Mouse (Mus musculus) neural tube, embryonic 15.5 days (tissue): ENCODE results near the gene Hdhd3. TPM values are rescaled to one million over a fixed set of nuclear protein-coding genes. Genes with fewer than 3 reads are reported as not detected.
A peak's percentile ranks its signal among the peaks of the same experiment; 100 is the strongest.

ENCODE experiments used
- ATAC-seq: fragments of 200-750 bp; cut with Nextera tagmentation; 2 replicates; pipeline ENCODE4 v1.8.0; 2017; ENCODE audit warnings: mild to moderate bottlenecking, moderate TSS enrichment, moderate library complexity; ENCODE audit not compliant: low FRiP score
- H3K27ac ChIP-seq: fragments of 300-500 bp; sonication (generic); replicated peaks from 2 replicates; pipeline ENCODE4 v1.5.1; 2015; ENCODE audit warnings: mild to moderate bottlenecking, inconsistent platforms
- H3K27me3 ChIP-seq: fragments of 300-500 bp; sonication (generic); replicated peaks from 2 replicates; pipeline ENCODE4 v1.6.1; 2015; ENCODE audit warnings: inconsistent platforms
- H3K36me3 ChIP-seq: fragments of 300-500 bp; sonication (generic); 2 replicates; pipeline ENCODE4 v1.6.1; 2015; ENCODE audit warnings: inconsistent platforms
- H3K4me1 ChIP-seq: fragments of 300-500 bp; sonication (generic); 2 replicates; pipeline ENCODE4 v1.6.1; 2015; ENCODE audit warnings: inconsistent platforms
- H3K4me2 ChIP-seq: fragments of 300-500 bp; sonication (generic); 2 replicates; pipeline ENCODE4 v1.6.1; 2015; ENCODE audit warnings: inconsistent platforms, mild to moderate bottlenecking, moderate library complexity
- H3K4me3 ChIP-seq: fragments of 300-500 bp; sonication (generic); replicated peaks from 2 replicates; pipeline ENCODE4 v1.5.1; 2015; ENCODE audit warnings: mild to moderate bottlenecking, inconsistent platforms
- H3K9ac ChIP-seq: fragments of 300-500 bp; sonication (generic); replicated peaks from 2 replicates; pipeline ENCODE4 v1.6.1; 2015; ENCODE audit warnings: mild to moderate bottlenecking, inconsistent platforms
- H3K9me3 ChIP-seq: fragments of 300-500 bp; sonication (generic); replicated peaks from 2 replicates; pipeline ENCODE4 v1.6.1; 2016; ENCODE audit warnings: inconsistent platforms
- WGBS: fragments of 180-500 bp; shearing (Covaris S2); methylation state at CpG from one replicate; pipeline ENCODE4 v1.1.7; 2015; ENCODE audit warnings: mixed read lengths; 5-methylcytosine and 5-hydroxymethylcytosine counted together
- polyA plus RNA-seq: library from polyadenylated mRNA; unstranded; fragments of >200 nt; fragmentation: Nextera tagmentation; extraction: Ambion mirVana; gene quantifications from 2 replicates; pipeline ENCODE4 v1.2.1, GENCODE M21; 2015

Hdhd3 gene
- polyA plus RNA-seq, 1 experiment from 2014 or later: 12.6 TPM

GRCm38 (mm10) chr4:62519122-62519848, 16.0 kb upstream of the Hdhd3 start:
- H3K9me3 ChIP-seq: no peaks in the 10 kb centered on the region
- no peaks in the 10 kb centered on the region for H3K36me3 ChIP-seq
- ATAC-seq: peak; percentile 79
- peak overlapping the region; percentile 85 for H3K27ac ChIP-seq
- H3K9ac ChIP-seq: peak overlapping the region; percentile 82
- WGBS: 2% methylated on average over 26 of the region's 26 CpGs
- H3K4me1 ChIP-seq: peaks cover 38% of the 10 kb centered on the region
- H3K27me3 ChIP-seq: no peaks in the 10 kb centered on the region
- H3K4me2 ChIP-seq: peak overlapping the region; percentile 68
- H3K4me3 ChIP-seq: peak overlapping the region; percentile 83

GRCm38 (mm10) chr4:62518416-62519121, 15.3 kb upstream of the Hdhd3 start:
- Histone ChIP-seq H3K27me3 (no peaks in the 10 kb centered on the region), H3K27ac (peak overlapping the region; percentile 85; the same call in 1 of the 2 replicates), H3K4me3 (peak overlapping the region; percentile 83), H3K4me1 (peaks cover 31% of the 10 kb centered on the region), H3K9ac (peak overlapping the region; percentile 82; the same call in 1 of the 2 replicates), H3K4me2 (peak overlapping the region; percentile 68), H3K36me3 (peaks cover 4% of the 10 kb centered on the region), H3K9me3 (no peaks in the 10 kb centered on the region)
- no peak for ATAC-seq
- WGBS: 54% methylated on average over 13 of the region's 13 CpGs

- Histone ChIP-seq H3K27ac (no peak overlapping the region), H3K9ac (0 out of 2 replicates have a peak overlapping the region, but pooled peaks have one; percentile 82), H3K36me3 (peaks cover 12% of the 10 kb centered on the region), H3K4me2 (peak overlapping the region; percentile 68; the same call in 1 of the 2 replicates), H3K9me3 (no peaks in the 10 kb centered on the region), H3K27me3 (no peaks in the 10 kb centered on the region), H3K4me1 (peaks cover 30% of the 10 kb centered on the region), H3K4me3 (no peak overlapping the region)
- no peak for ATAC-seq
- 91% methylated on average over 10 of the region's 10 CpGs for WGBS
These were observed 14.5 kb upstream of the Hdhd3 start for GRCm38 (mm10) chr4:62517538-62518415.

GRCm38 (mm10) chr4:62517046-62517445, 13.8 kb upstream of the Hdhd3 start:
- Histone ChIP-seq H3K27me3 (no peaks in the 10 kb centered on the region), H3K27ac (no peak overlapping the region), H3K9ac (no peak overlapping the region), H3K4me2 (no peak overlapping the region), H3K4me1 (peaks cover 30% of the 10 kb centered on the region), H3K4me3 (no peak overlapping the region), H3K36me3 (peaks cover 19% of the 10 kb centered on the region), H3K9me3 (no peaks in the 10 kb centered on the region)
- no peak for ATAC-seq
- 95% methylated on average over 8 of the region's 8 CpGs for WGBS

- Histone ChIP-seq H3K27ac (0 out of 2 replicates have a peak overlapping the region, but pooled peaks have one; percentile 41), H3K9ac (no peak overlapping the region), H3K4me1 (peaks cover 30% of the 10 kb centered on the region), H3K36me3 (peaks cover 24% of the 10 kb centered on the region), H3K9me3 (no peaks in the 10 kb centered on the region), H3K27me3 (no peaks in the 10 kb centered on the region), H3K4me3 (no peak overlapping the region), H3K4me2 (no peak overlapping the region)
- WGBS: 81% methylated on average over 1 of the region's 1 CpGs
- no peak for ATAC-seq
These were observed 13.3 kb upstream of the Hdhd3 start for GRCm38 (mm10) chr4:62516579-62516978.

- H3K4me1 ChIP-seq: peaks cover 30% of the 10 kb centered on the region
- H3K36me3 ChIP-seq: peaks cover 29% of the 10 kb centered on the region
- no peaks in the 10 kb centered on the region for H3K27me3 ChIP-seq
- 49% methylated on average over 2 of the region's 2 CpGs for WGBS
- no peaks in the 10 kb centered on the region for H3K9me3 ChIP-seq
- H3K4me2 ChIP-seq: no peak overlapping the region
- no peak overlapping the region for H3K27ac ChIP-seq
- no peak overlapping the region for H3K9ac ChIP-seq
- no peak for ATAC-seq
- H3K4me3 ChIP-seq: no peak overlapping the region
These were observed 12.8 kb upstream of the Hdhd3 start for GRCm38 (mm10) chr4:62516079-62516478.

GRCm38 (mm10) chr4:62515490-62515889, 12.2 kb upstream of the Hdhd3 start:
- Histone ChIP-seq H3K27me3 (no peaks in the 10 kb centered on the region), H3K4me2 (no peak overlapping the region), H3K9ac (no peak overlapping the region), H3K27ac (no peak overlapping the region), H3K9me3 (no peaks in the 10 kb centered on the region), H3K4me3 (no peak overlapping the region), H3K36me3 (peaks cover 34% of the 10 kb centered on the region), H3K4me1 (peaks cover 28% of the 10 kb centered on the region)
- 80% methylated on average over 3 of the region's 3 CpGs for WGBS
- no peak for ATAC-seq

- H3K4me1 ChIP-seq: peaks cover 24% of the 10 kb centered on the region
- 86% methylated on average over 7 of the region's 7 CpGs for WGBS
- H3K9me3 ChIP-seq: no peaks in the 10 kb centered on the region
- ATAC-seq: no peak
- no peak overlapping the region for H3K27ac ChIP-seq
- H3K9ac ChIP-seq: no peak overlapping the region
- peaks cover 39% of the 10 kb centered on the region for H3K36me3 ChIP-seq
- no peaks in the 10 kb centered on the region for H3K27me3 ChIP-seq
- no peak overlapping the region for H3K4me2 ChIP-seq
- H3K4me3 ChIP-seq: no peak overlapping the region
These were observed 11.7 kb upstream of the Hdhd3 start for GRCm38 (mm10) chr4:62514995-62515394.

GRCm38 (mm10) chr4:62513998-62514506, 10.8 kb upstream of the Hdhd3 start:
- no peaks in the 10 kb centered on the region for H3K9me3 ChIP-seq
- 50% methylated on average over 11 of the region's 11 CpGs for WGBS

GRCm38 (mm10) chr4:62509946-62510345, 6.7 kb upstream of the Hdhd3 start:
- Histone ChIP-seq H3K4me3 (no peak overlapping the region), H3K27me3 (no peaks in the 10 kb centered on the region), H3K4me2 (no peak overlapping the region), H3K36me3 (peaks cover 66% of the 10 kb centered on the region), H3K9me3 (no peaks in the 10 kb centered on the region), H3K27ac (no peak overlapping the region), H3K4me1 (no peaks in the 10 kb centered on the region), H3K9ac (no peak overlapping the region)
- ATAC-seq: no peak
- 94% methylated on average over 11 of the region's 11 CpGs for WGBS

More at GRCm38 (mm10) chr4:62513998-62514506, 10.8 kb upstream of the Hdhd3 start:
- Histone ChIP-seq H3K4me2 (no peak overlapping the region), H3K27ac (no peak overlapping the region), H3K36me3 (peaks cover 49% of the 10 kb centered on the region), H3K27me3 (no peaks in the 10 kb centered on the region), H3K4me3 (no peak overlapping the region), H3K9ac (no peak overlapping the region), H3K4me1 (peaks cover 22% of the 10 kb centered on the region)
- no peak for ATAC-seq

GRCm38 (mm10) chr4:62508839-62509238, 5.6 kb upstream of the Hdhd3 start:
- no peak overlapping the region for H3K27ac ChIP-seq
- H3K4me2 ChIP-seq: no peak overlapping the region
- peaks cover 64% of the 10 kb centered on the region for H3K36me3 ChIP-seq
- no peak overlapping the region for H3K4me3 ChIP-seq
- no peak for ATAC-seq
- H3K27me3 ChIP-seq: no peaks in the 10 kb centered on the region
- no peak overlapping the region for H3K9ac ChIP-seq
- no peaks in the 10 kb centered on the region for H3K4me1 ChIP-seq
- WGBS: 96% methylated on average over 5 of the region's 5 CpGs
- no peaks in the 10 kb centered on the region for H3K9me3 ChIP-seq
